Mouse (Mus musculus): ENCODE data around the gene Sult3a1.

DNA sequence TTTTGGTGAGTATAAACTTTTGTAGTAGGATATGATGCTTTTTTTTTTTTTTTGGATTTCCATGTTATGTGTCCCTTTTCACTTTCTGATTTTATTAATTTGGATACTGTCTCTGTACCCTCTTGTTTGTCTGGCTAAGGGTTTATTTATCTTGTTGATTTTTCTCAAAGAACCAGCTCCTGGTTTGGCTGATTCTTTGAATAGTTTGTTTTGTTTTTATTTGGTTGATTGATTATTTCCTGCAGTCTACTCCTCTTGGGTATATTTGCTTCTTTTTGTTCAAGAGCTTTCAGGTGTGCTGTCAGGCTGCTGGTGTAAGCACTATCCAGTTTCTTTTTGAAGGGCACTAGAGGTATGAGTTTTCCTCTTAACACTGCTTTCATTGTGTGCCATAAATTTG is at the start of gene Sult3a1:
- TF ChIP-seq CTCF (conservative IDR thresholded peaks at IDR 0.05; ENCODE audit: low read length): no peak
- no peak for TF ChIP-seq POU5F1 (IDR thresholded peaks at IDR 0.05; ENCODE audit: borderline replicate concordance, low read length)
- TF ChIP-seq NANOG (IDR thresholded peaks at IDR 0.05; ENCODE audit: borderline replicate concordance, low read length): no peak

All from E14TG2a.4 (cell line).